In genomic region chr16:6736566-6736965, GRCm38 (mm10) we compare ENCODE assay signal across 20 mouse cellular contexts.
A peak's percentile ranks its signal among the peaks of the same experiment; 100 is the strongest.
DNase-seq lines count a peak whose midpoint lies in the region; ATAC-seq and TF ChIP-seq lines count a peak whose summit lies in the region.
"Had no signal": no experiment of that assay in that cellular context is flagged by ENCODE, and none has a peak within 500 bp of the region (broad histone marks: within the 10 kb centered on the region; RNA-seq: fewer than 3 reads in every experiment).

No protein-coding gene starts in this region.

- H3K9me3 ChIP-seq in forebrain, embryonic 14.5 days (replicated peaks; ENCODE audit: control insufficient read depth, low read length): no peaks in the 10 kb centered on the region
- H3K9me3 ChIP-seq in forebrain, embryonic 12.5 days: no peaks in the 10 kb centered on the region
- H3K9me3 ChIP-seq: hindbrain, embryonic 12.5 days; limb, embryonic 15.5 days; lung, embryonic 15.5 days; midbrain, embryonic 13.5 days had no signal

- no peaks in the 10 kb centered on the region for H3K4me1 ChIP-seq in forebrain, embryonic 14.5 days (ENCODE audit: control insufficient read depth, insufficient read depth, low read length)
- no peaks in the 10 kb centered on the region for H3K4me1 ChIP-seq in forebrain, embryonic 12.5 days
- H3K4me1 ChIP-seq in lung, adult 2 months (ENCODE audit: control insufficient read depth, insufficient read depth, low read length): no peaks in the 10 kb centered on the region
- H3K4me1 ChIP-seq: hindbrain, embryonic 12.5 days; limb, embryonic 15.5 days; lung, embryonic 15.5 days; megakaryocyte, embryonic 14.5 days; midbrain, embryonic 13.5 days had no signal

- H3K27ac ChIP-seq in forebrain, embryonic 14.5 days (ENCODE audit: low read depth, low read length): no peak overlapping the region
- no peak overlapping the region for H3K27ac ChIP-seq in forebrain, embryonic 12.5 days
- H3K27ac ChIP-seq: hindbrain, embryonic 12.5 days; limb, embryonic 15.5 days; liver, embryonic 14.5 days; lung, embryonic 15.5 days; midbrain, embryonic 13.5 days; stomach, postnatal 0 days had no signal

- intact Hi-C loops in left cerebral cortex, postnatal 36 days (cut with DNase I): loop anchor here (10.0 kb wide), 1 partner anchor 212 kb away; no protein-coding TSS in a partner anchor

- no peak overlapping the region for H3K9ac ChIP-seq in forebrain, embryonic 14.5 days (ENCODE audit: low read length)
- no peak overlapping the region for H3K9ac ChIP-seq in forebrain, embryonic 12.5 days
- H3K9ac ChIP-seq: hindbrain, embryonic 12.5 days; limb, embryonic 15.5 days; liver, embryonic 14.5 days; lung, embryonic 15.5 days; midbrain, embryonic 13.5 days had no signal

- no peaks in the 10 kb centered on the region for H3K36me3 ChIP-seq in forebrain, embryonic 14.5 days (ENCODE audit: control insufficient read depth, insufficient read depth, low read length)
- H3K36me3 ChIP-seq in forebrain, embryonic 12.5 days (replicated peaks): no peaks in the 10 kb centered on the region
- H3K36me3 ChIP-seq: hindbrain, embryonic 12.5 days; limb, embryonic 15.5 days; lung, embryonic 15.5 days; midbrain, embryonic 13.5 days had no signal

- DNase-seq in forebrain, embryonic 14.5 days (ENCODE audit: low spot score): peak; percentile 60
- DNase-seq in layer of hippocampus, adult 18-20 months (ENCODE audit: low spot score in 2 of 2): peak; percentile 52 to 73
- DNase-seq in layer of hippocampus, postnatal 25 days (ENCODE audit: extremely low spot score in 1 of 2, low spot score in 1 of 2): no peak
- peak; percentile 70 for DNase-seq in brain, embryonic 18.5 days (ENCODE audit: low read depth, low spot score)
- peak; percentile 41 to 43 for DNase-seq in left cerebral cortex, postnatal 36 days (ENCODE audit: low spot score in 2 of 2)
- no peak for DNase-seq in ovary, postnatal 10 days (ENCODE audit: low spot score)
- DNase-seq in lung, adult 2 months: no peak
- DNase-seq: adrenal gland, adult 8-10 months; cerebellum, adult 9-10 months; kidney, adult 11 months; lung, postnatal 36 days had no signal

- H3K27me3 ChIP-seq in forebrain, embryonic 14.5 days (replicated peaks; ENCODE audit: control insufficient read depth, insufficient read depth, low read length): no peaks in the 10 kb centered on the region
- H3K27me3 ChIP-seq in forebrain, embryonic 12.5 days: no peaks in the 10 kb centered on the region
- H3K27me3 ChIP-seq: hindbrain, embryonic 12.5 days; limb, embryonic 15.5 days; lung, embryonic 15.5 days; megakaryocyte, embryonic 14.5 days; midbrain, embryonic 13.5 days had no signal

- no peak for TF ChIP-seq POLR2A in lung, adult 2 months (IDR thresholded peaks at IDR 0.05; ENCODE audit: borderline replicate concordance, extremely low read depth, low read depth, low read length)

- no peak overlapping the region for H3K4me2 ChIP-seq in forebrain, embryonic 14.5 days (ENCODE audit: low read length)
- no peak overlapping the region for H3K4me2 ChIP-seq in forebrain, embryonic 12.5 days
- H3K4me2 ChIP-seq: hindbrain, embryonic 12.5 days; limb, embryonic 15.5 days; lung, embryonic 15.5 days; midbrain, embryonic 13.5 days had no signal

- WGBS in forebrain, embryonic 14.5 days: 80% methylated on average over 2 of the region's 2 CpGs
- WGBS in forebrain, embryonic 12.5 days: 74% methylated on average over 2 of the region's 2 CpGs
- 73% methylated on average over 2 of the region's 2 CpGs for WGBS in lung, adult 2 months

- H3K4me3 ChIP-seq in forebrain, embryonic 14.5 days (ENCODE audit: low read depth, low read length): no peak overlapping the region
- H3K4me3 ChIP-seq in forebrain, embryonic 12.5 days (replicated peaks): no peak overlapping the region
- no peak overlapping the region for H3K4me3 ChIP-seq in lung, adult 2 months (replicated peaks; ENCODE audit: extremely low read depth, low read depth, low read length)
- H3K4me3 ChIP-seq: hindbrain, embryonic 12.5 days; limb, embryonic 15.5 days; lung, embryonic 15.5 days; megakaryocyte, embryonic 14.5 days; midbrain, embryonic 13.5 days had no signal

- no peak; the same call in 1 of the 2 replicates for ATAC-seq in forebrain, embryonic 14.5 days
- ATAC-seq in forebrain, embryonic 12.5 days (ENCODE audit: low FRiP score): no peak
- ATAC-seq: activated CD4-positive, CD25-positive, alpha-beta regulatory T cell, adult 4 months; midbrain, embryonic 13.5 days had no signal

- TF ChIP-seq CTCF in lung, adult 2 months (IDR thresholded peaks at IDR 0.05; ENCODE audit: insufficient read depth, low read length): no peak

Comparison
In these comparisons a context has a peak if more than half of its experiments do, and no peak if none do; other contexts are left out.
1. DNase-seq: peak in forebrain, embryonic 14.5 days (single experiment), layer of hippocampus, adult 18-20 months (2 of 2), brain, embryonic 18.5 days (single experiment) and left cerebral cortex, postnatal 36 days (2 of 2); none in layer of hippocampus, postnatal 25 days (0 of 2), ovary, postnatal 10 days (single experiment) and lung, adult 2 months (single experiment).